Mouse (Mus musculus) liver, postnatal 0 days (tissue): ENCODE measurements around the gene Knstrn. TPM values are rescaled to one million over a fixed set of nuclear protein-coding genes. Genes with fewer than 3 reads are reported as not detected.

Source experiments
- ATAC-seq: fragments of 200-750 bp; cut with Nextera tagmentation; 2 replicates; pipeline ENCODE4 v1.8.0; 2017; ENCODE audit warnings: mild to moderate bottlenecking, moderate library complexity
- DNase-seq: peaks from one replicate; pipeline ENCODE4 v3.0.0-alpha.2; 2016
- H3K27ac ChIP-seq: fragments of 300-500 bp; sonication (generic); 2 replicates; pipeline ENCODE4 v1.5.1; 2014; ENCODE audit warnings: antibody characterized with exemption, moderate library complexity, mild to moderate bottlenecking, low read depth
- H3K27me3 ChIP-seq: fragments of 300-500 bp; sonication (generic); 2 replicates; pipeline ENCODE4 v1.6.1; 2014; ENCODE audit warnings: low read length, control low read depth, mixed read lengths; ENCODE audit not compliant: insufficient read depth
- H3K36me3 ChIP-seq: fragments of 300-500 bp; sonication (generic); replicated peaks from 2 replicates; pipeline ENCODE4 v1.6.1; 2014; ENCODE audit warnings: mild to moderate bottlenecking, control low read depth, low read length, moderate library complexity, mixed read lengths; ENCODE audit not compliant: insufficient read depth
- H3K4me1 ChIP-seq: fragments of 300-500 bp; sonication (generic); 2 replicates; pipeline ENCODE4 v1.6.1; 2014; ENCODE audit warnings: antibody characterized with exemption, mild to moderate bottlenecking, control low read depth; ENCODE audit not compliant: insufficient read depth
- H3K4me2 ChIP-seq: fragments of 300-500 bp; sonication (generic); 2 replicates; pipeline ENCODE4 v1.6.1; 2014; ENCODE audit warnings: low read depth, mild to moderate bottlenecking, low read length, moderate library complexity, mixed read lengths
- H3K4me3 ChIP-seq: fragments of 300-500 bp; sonication (generic); 2 replicates; pipeline ENCODE4 v1.5.1; 2014; ENCODE audit warnings: low read depth, low read length
- H3K9ac ChIP-seq: fragments of 300-500 bp; sonication (generic); replicated peaks from 2 replicates; pipeline ENCODE4 v1.6.1; 2014; ENCODE audit warnings: mild to moderate bottlenecking, moderate library complexity
- H3K9me3 ChIP-seq: fragments of 300-500 bp; sonication (generic); 2 replicates; pipeline ENCODE4 v1.6.1; 2016; ENCODE audit warnings: mild to moderate bottlenecking, control low read depth, low read length, mixed read lengths
- CTCF ChIP-seq: sonication (generic); IDR thresholded peaks from 2 replicates; pipeline ENCODE4 v1.5.1; 2016; ENCODE audit warnings: antibody characterized with exemption, low read depth
- EP300 ChIP-seq: IDR thresholded peaks from 2 replicates; pipeline ENCODE4 v1.6.1; 2016; ENCODE audit warnings: antibody characterized with exemption, low read depth, mild to moderate bottlenecking
- WGBS: fragments of 180-500 bp; shearing (Covaris S2); extraction: QIAGEN DNeasy Blood & Tissue Kit; methylation state at CpG from one replicate; pipeline ENCODE4 v1.1.7; 2014; ENCODE audit not compliant: insufficient replicate concordance; 5-methylcytosine and 5-hydroxymethylcytosine counted together
- polyA plus RNA-seq: library from polyadenylated mRNA; unstranded; fragments of >200 nt; fragmentation: Nextera tagmentation; extraction: Ambion mirVana; gene quantifications from 2 replicates; pipeline ENCODE4 v1.2.1, GENCODE M21; 2015

Knstrn gene
- polyA plus RNA-seq, 1 experiment from 2014 or later, result 31.4 TPM

GRCm38 (mm10) chr2:118862340-118862675 is 48.5 kb downstream of the Knstrn start:
- no peak for DNase-seq
- Histone ChIP-seq H3K9ac (peak overlapping the region; percentile 80), H3K27ac (peak overlapping the region; percentile 85), H3K4me1 (peaks cover 16% of the 10 kb centered on the region), H3K27me3 (no peaks in the 10 kb centered on the region), H3K4me2 (peak overlapping the region; percentile 91), H3K36me3 (no peaks in the 10 kb centered on the region), H3K4me3 (peak overlapping the region; percentile 66), H3K9me3 (no peaks in the 10 kb centered on the region)
- WGBS, result 36% methylated on average over 3 of the region's 3 CpGs
- ATAC-seq, result no peak
- no peak for TF ChIP-seq CTCF
- TF ChIP-seq EP300, result no peak

- 81% methylated on average over 3 of the region's 3 CpGs for WGBS
- ATAC-seq, result no peak
- H3K27me3 ChIP-seq, result no peaks in the 10 kb centered on the region
These were observed 56.8 kb downstream of the Knstrn start for GRCm38 (mm10) chr2:118870601-118871000.

GRCm38 (mm10) chr2:118871032-118871431 is 57.2 kb downstream of the Knstrn start:
- no peak overlapping the region for H3K27ac ChIP-seq
- no peak overlapping the region for H3K4me3 ChIP-seq
- no peaks in the 10 kb centered on the region for H3K9me3 ChIP-seq
- TF ChIP-seq EP300 (no peak), CTCF (no peak)
- DNase-seq (no peak), ATAC-seq (no peak)
- H3K4me1 ChIP-seq, result no peaks in the 10 kb centered on the region
- H3K4me2 ChIP-seq, result no peak overlapping the region
- H3K36me3 ChIP-seq, result peaks cover 23% of the 10 kb centered on the region; the same call in 1 of the 2 replicates
- no peak overlapping the region for H3K9ac ChIP-seq
- 84% methylated on average over 1 of the region's 1 CpGs for WGBS
- no peaks in the 10 kb centered on the region for H3K27me3 ChIP-seq

More at GRCm38 (mm10) chr2:118870601-118871000, 56.8 kb downstream of the Knstrn start:
- H3K9ac ChIP-seq, result no peak overlapping the region
- H3K9me3 ChIP-seq, result no peaks in the 10 kb centered on the region
- peaks cover 20% of the 10 kb centered on the region; the same call in 1 of the 2 replicates for H3K36me3 ChIP-seq
- no peak for TF ChIP-seq EP300
- no peak for TF ChIP-seq CTCF
- no peak overlapping the region for H3K27ac ChIP-seq
- no peak overlapping the region for H3K4me3 ChIP-seq
- no peak for DNase-seq
- no peak overlapping the region for H3K4me2 ChIP-seq
- H3K4me1 ChIP-seq, result no peaks in the 10 kb centered on the region

GRCm38 (mm10) chr2:118873018-118873417 is 59.2 kb downstream of the Knstrn start:
- Histone ChIP-seq H3K4me2 (no peak overlapping the region), H3K27me3 (no peaks in the 10 kb centered on the region), H3K9ac (no peak overlapping the region), H3K9me3 (no peaks in the 10 kb centered on the region), H3K27ac (no peak overlapping the region), H3K4me3 (no peak overlapping the region), H3K4me1 (no peaks in the 10 kb centered on the region), H3K36me3 (peaks cover 41% of the 10 kb centered on the region)
- WGBS, result 88% methylated on average over 5 of the region's 5 CpGs
- DNase-seq, result no peak
- TF ChIP-seq CTCF, result no peak
- no peak for TF ChIP-seq EP300
- ATAC-seq, result no peak

- H3K9ac ChIP-seq, result no peak overlapping the region
- DNase-seq (no peak), ATAC-seq (no peak)
- H3K4me3 ChIP-seq, result no peak overlapping the region
- H3K27ac ChIP-seq, result no peak overlapping the region
- H3K9me3 ChIP-seq, result no peaks in the 10 kb centered on the region
- no peaks in the 10 kb centered on the region for H3K27me3 ChIP-seq
- no peaks in the 10 kb centered on the region for H3K4me1 ChIP-seq
- no peak overlapping the region for H3K4me2 ChIP-seq
- WGBS, result 88% methylated on average over 6 of the region's 6 CpGs
- peaks cover 41% of the 10 kb centered on the region for H3K36me3 ChIP-seq
- TF ChIP-seq EP300 (no peak), CTCF (no peak)
These were observed 60.2 kb downstream of the Knstrn start for GRCm38 (mm10) chr2:118873890-118874430.

- ATAC-seq, result no peak
- Histone ChIP-seq H3K4me2 (no peak overlapping the region), H3K27ac (no peak overlapping the region), H3K27me3 (no peaks in the 10 kb centered on the region), H3K9me3 (no peaks in the 10 kb centered on the region), H3K4me3 (no peak overlapping the region), H3K9ac (no peak overlapping the region), H3K4me1 (no peaks in the 10 kb centered on the region), H3K36me3 (peaks cover 41% of the 10 kb centered on the region)
- TF ChIP-seq CTCF (no peak), EP300 (no peak)
- 85% methylated on average over 8 of the region's 8 CpGs for WGBS
- DNase-seq, result no peak
These were observed 61.5 kb downstream of the Knstrn start for GRCm38 (mm10) chr2:118875316-118875715.
